Mouse (Mus musculus): ENCODE results near the gene BC048507.

DNA sequence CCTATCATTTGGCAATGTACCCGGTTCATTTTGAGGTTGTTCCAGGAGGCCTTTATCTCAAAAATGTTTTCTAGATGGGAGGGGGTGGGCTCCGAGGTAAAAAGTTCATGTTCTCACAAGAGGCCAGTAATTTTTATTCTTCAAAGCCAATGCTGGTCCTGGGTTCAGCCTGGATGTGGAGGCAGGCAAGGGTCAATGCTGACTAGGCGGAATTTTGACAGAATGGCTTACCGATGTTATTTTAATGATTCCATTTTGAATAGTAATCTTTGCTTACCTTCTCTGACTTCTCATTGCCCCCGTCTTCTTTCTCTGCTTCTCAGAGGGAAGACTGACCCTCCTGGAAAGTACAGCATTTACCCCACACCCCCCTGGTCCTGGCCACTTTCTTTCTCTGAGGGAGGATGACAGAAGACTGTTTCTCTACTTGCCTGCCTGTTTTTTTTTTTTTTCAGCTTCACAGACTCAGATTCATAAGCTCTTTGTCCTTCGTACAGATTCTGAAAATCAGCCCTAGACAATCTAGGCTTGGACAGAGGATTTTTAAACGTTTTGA, 13.7 kb downstream of the BC048507 start:
- TF ChIP-seq CTCF (IDR thresholded peaks at IDR 0.05; ENCODE audit: borderline replicate concordance, insufficient read depth, low read length) (no peak), POLR2A (IDR thresholded peaks at IDR 0.05; ENCODE audit: low read depth, low read length) (no peak)
